Mouse (Mus musculus): ENCODE measurements around the gene Trap1.

- no peak for TF ChIP-seq CTCF (IDR thresholded peaks at IDR 0.05; ENCODE audit: extremely low read depth, insufficient read depth, insufficient read length, insufficient replicate concordance)
- TF ChIP-seq POLR2A (IDR thresholded peaks at IDR 0.05; ENCODE audit: low read depth, low read length): no peak
Observed at GRCm38 (mm10) chr16:4026672-4027071, 51.0 kb downstream of the Trap1 start.
